Mouse (Mus musculus): ENCODE data around the gene Gmds. TPM values are rescaled to one million over a fixed set of nuclear protein-coding genes. Genes with fewer than 3 reads are reported as not detected.

Gene Gmds
- polyA plus RNA-seq, 1 experiment from 2014 or later, result 35.6 TPM

- DNase-seq (ENCODE audit: low spot score), result peak; percentile 38
- 0 out of 2 replicates have a peak overlapping the region, but pooled peaks have one; percentile 47 for H3K27ac ChIP-seq (replicated peaks; ENCODE audit: low read depth, low read length)
- H3K9ac ChIP-seq (replicated peaks; ENCODE audit: low read length), result no peak overlapping the region
- ATAC-seq (replicated peaks; ENCODE audit: insufficient number of reproducible peaks, low FRiP score, low TSS enrichment, low read depth), result no peak
- no peaks in the 10 kb centered on the region for H3K36me3 ChIP-seq (replicated peaks; ENCODE audit: control insufficient read depth, insufficient read depth, low read depth, low read length)
- H3K4me3 ChIP-seq (ENCODE audit: low read depth, low read length), result no peak overlapping the region
- H3K27me3 ChIP-seq (ENCODE audit: control insufficient read depth, insufficient read depth, low read length), result no peaks in the 10 kb centered on the region
- H3K9me3 ChIP-seq (replicated peaks; ENCODE audit: control insufficient read depth, low read length), result no peaks in the 10 kb centered on the region
- H3K4me2 ChIP-seq (ENCODE audit: low read depth, low read length), result no peak overlapping the region
- 20% methylated on average over 7 of the region's 7 CpGs for WGBS
- no peaks in the 10 kb centered on the region for H3K4me1 ChIP-seq (ENCODE audit: control insufficient read depth, insufficient read depth, low read length)
Observed at GRCm38 (mm10) chr13:32008116-32008641, 330.4 kb downstream of the Gmds start.

- no peaks in the 10 kb centered on the region for H3K27me3 ChIP-seq (ENCODE audit: control insufficient read depth, insufficient read depth, low read length)
- no peaks in the 10 kb centered on the region for H3K36me3 ChIP-seq (replicated peaks; ENCODE audit: control insufficient read depth, insufficient read depth, low read depth, low read length)
- H3K4me2 ChIP-seq (ENCODE audit: low read depth, low read length), result no peak overlapping the region
- no peak overlapping the region for H3K4me3 ChIP-seq (ENCODE audit: low read depth, low read length)
- H3K27ac ChIP-seq (replicated peaks; ENCODE audit: low read depth, low read length), result no peak overlapping the region
- DNase-seq (ENCODE audit: low spot score), result peak; percentile 27
- no peaks in the 10 kb centered on the region for H3K4me1 ChIP-seq (ENCODE audit: control insufficient read depth, insufficient read depth, low read length)
- WGBS, result 57% methylated on average over 4 of the region's 4 CpGs
- no peak overlapping the region for H3K9ac ChIP-seq (replicated peaks; ENCODE audit: low read length)
- H3K9me3 ChIP-seq (replicated peaks; ENCODE audit: control insufficient read depth, low read length), result no peaks in the 10 kb centered on the region
- ATAC-seq (replicated peaks; ENCODE audit: insufficient number of reproducible peaks, low FRiP score, low TSS enrichment, low read depth), result no peak
Observed at GRCm38 (mm10) chr13:31993391-31993790, 345.1 kb downstream of the Gmds start.

DNA sequence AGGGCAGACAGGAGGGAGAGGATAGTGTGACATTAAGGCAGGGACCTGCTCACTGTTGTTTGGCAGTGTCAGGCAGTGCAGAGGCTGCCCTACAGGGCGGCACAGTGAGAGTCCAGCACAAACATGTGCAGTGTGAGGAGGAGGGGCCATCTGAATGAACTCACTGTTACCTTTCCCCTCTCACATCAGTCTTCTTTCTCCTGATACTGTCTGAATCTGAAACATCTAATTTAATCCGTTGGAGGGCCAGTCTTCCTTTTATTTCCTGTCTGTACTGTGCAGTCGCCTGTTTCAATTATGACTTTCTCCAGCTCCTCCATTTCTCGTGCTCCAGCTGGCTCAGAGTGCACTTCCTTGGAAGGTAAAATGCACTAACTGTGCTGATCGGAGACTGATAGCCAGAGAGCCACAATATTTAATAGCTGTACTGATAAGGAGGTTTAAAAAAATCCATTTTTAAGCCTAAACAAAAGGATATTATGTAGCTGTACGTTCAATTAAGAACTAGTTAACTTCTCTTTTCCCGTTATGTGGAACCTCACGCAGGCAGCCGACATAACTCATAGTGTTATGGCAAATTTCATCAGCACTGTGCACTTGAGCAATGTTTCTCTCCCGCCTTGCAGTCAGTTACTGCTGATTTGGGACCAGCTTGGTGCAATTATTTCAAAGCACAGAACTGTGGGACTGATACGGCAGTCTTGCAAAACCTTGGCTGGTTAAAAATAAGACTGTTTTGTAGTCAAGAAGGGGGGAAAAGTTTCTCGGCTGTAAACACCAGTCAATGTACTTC lies 345.9 kb downstream of the Gmds start:
- H3K4me2 ChIP-seq (ENCODE audit: low read depth, low read length), result no peak overlapping the region
- no peak overlapping the region for H3K9ac ChIP-seq (replicated peaks; ENCODE audit: low read length)
- no peaks in the 10 kb centered on the region for H3K4me1 ChIP-seq (ENCODE audit: control insufficient read depth, insufficient read depth, low read length)
- H3K27ac ChIP-seq (replicated peaks; ENCODE audit: low read depth, low read length), result no peak overlapping the region
- 38% methylated on average over 12 of the region's 12 CpGs for WGBS
- no peaks in the 10 kb centered on the region for H3K27me3 ChIP-seq (ENCODE audit: control insufficient read depth, insufficient read depth, low read length)
- peak; percentile 88 for ATAC-seq (replicated peaks; ENCODE audit: insufficient number of reproducible peaks, low FRiP score, low TSS enrichment, low read depth)
- peak; percentile 67 for DNase-seq (ENCODE audit: low spot score)
- no peaks in the 10 kb centered on the region for H3K36me3 ChIP-seq (replicated peaks; ENCODE audit: control insufficient read depth, insufficient read depth, low read depth, low read length)
- H3K4me3 ChIP-seq (ENCODE audit: low read depth, low read length), result no peak overlapping the region
- H3K9me3 ChIP-seq (replicated peaks; ENCODE audit: control insufficient read depth, low read length), result no peaks in the 10 kb centered on the region

GRCm38 (mm10) chr13:31981198-31981597 lies 357.3 kb downstream of the Gmds start:
- Histone ChIP-seq H3K9ac (replicated peaks; ENCODE audit: low read length) (no peak overlapping the region), H3K27me3 (ENCODE audit: control insufficient read depth, insufficient read depth, low read length) (no peaks in the 10 kb centered on the region), H3K4me3 (ENCODE audit: low read depth, low read length) (no peak overlapping the region), H3K36me3 (replicated peaks; ENCODE audit: control insufficient read depth, insufficient read depth, low read depth, low read length) (no peaks in the 10 kb centered on the region), H3K4me1 (ENCODE audit: control insufficient read depth, insufficient read depth, low read length) (no peaks in the 10 kb centered on the region), H3K9me3 (replicated peaks; ENCODE audit: control insufficient read depth, low read length) (no peaks in the 10 kb centered on the region), H3K4me2 (ENCODE audit: low read depth, low read length) (no peak overlapping the region), H3K27ac (replicated peaks; ENCODE audit: low read depth, low read length) (no peak overlapping the region)
- no peak for DNase-seq (ENCODE audit: low spot score)
- ATAC-seq (replicated peaks; ENCODE audit: insufficient number of reproducible peaks, low FRiP score, low TSS enrichment, low read depth), result no peak
- 85% methylated on average over 1 of the region's 1 CpGs for WGBS

GRCm38 (mm10) chr13:31978126-31978525 lies 360.4 kb downstream of the Gmds start:
- Histone ChIP-seq H3K4me2 (ENCODE audit: low read depth, low read length) (no peak overlapping the region), H3K27ac (replicated peaks; ENCODE audit: low read depth, low read length) (no peak overlapping the region), H3K4me3 (ENCODE audit: low read depth, low read length) (no peak overlapping the region), H3K9me3 (replicated peaks; ENCODE audit: control insufficient read depth, low read length) (no peaks in the 10 kb centered on the region), H3K9ac (replicated peaks; ENCODE audit: low read length) (no peak overlapping the region), H3K27me3 (ENCODE audit: control insufficient read depth, insufficient read depth, low read length) (no peaks in the 10 kb centered on the region), H3K4me1 (ENCODE audit: control insufficient read depth, insufficient read depth, low read length) (no peaks in the 10 kb centered on the region), H3K36me3 (replicated peaks; ENCODE audit: control insufficient read depth, insufficient read depth, low read depth, low read length) (no peaks in the 10 kb centered on the region)
- no peak for ATAC-seq (replicated peaks; ENCODE audit: insufficient number of reproducible peaks, low FRiP score, low TSS enrichment, low read depth)
- DNase-seq (ENCODE audit: low spot score), result no peak
- 90% methylated on average over 7 of the region's 7 CpGs for WGBS

GRCm38 (mm10) chr13:31974751-31975479 lies 363.6 kb downstream of the Gmds start:
- H3K9ac ChIP-seq (replicated peaks; ENCODE audit: low read length), result no peak overlapping the region
- no peaks in the 10 kb centered on the region for H3K36me3 ChIP-seq (replicated peaks; ENCODE audit: control insufficient read depth, insufficient read depth, low read depth, low read length)
- WGBS, result 57% methylated on average over 3 of the region's 3 CpGs
- H3K4me3 ChIP-seq (ENCODE audit: low read depth, low read length), result no peak overlapping the region
- H3K9me3 ChIP-seq (replicated peaks; ENCODE audit: control insufficient read depth, low read length), result no peaks in the 10 kb centered on the region
- no peak for ATAC-seq (replicated peaks; ENCODE audit: insufficient number of reproducible peaks, low FRiP score, low TSS enrichment, low read depth)
- H3K27me3 ChIP-seq (ENCODE audit: control insufficient read depth, insufficient read depth, low read length), result no peaks in the 10 kb centered on the region
- H3K4me1 ChIP-seq (ENCODE audit: control insufficient read depth, insufficient read depth, low read length), result no peaks in the 10 kb centered on the region
- H3K27ac ChIP-seq (replicated peaks; ENCODE audit: low read depth, low read length), result no peak overlapping the region
- H3K4me2 ChIP-seq (ENCODE audit: low read depth, low read length), result no peak overlapping the region
- DNase-seq (ENCODE audit: low spot score), result no peak

DNA sequence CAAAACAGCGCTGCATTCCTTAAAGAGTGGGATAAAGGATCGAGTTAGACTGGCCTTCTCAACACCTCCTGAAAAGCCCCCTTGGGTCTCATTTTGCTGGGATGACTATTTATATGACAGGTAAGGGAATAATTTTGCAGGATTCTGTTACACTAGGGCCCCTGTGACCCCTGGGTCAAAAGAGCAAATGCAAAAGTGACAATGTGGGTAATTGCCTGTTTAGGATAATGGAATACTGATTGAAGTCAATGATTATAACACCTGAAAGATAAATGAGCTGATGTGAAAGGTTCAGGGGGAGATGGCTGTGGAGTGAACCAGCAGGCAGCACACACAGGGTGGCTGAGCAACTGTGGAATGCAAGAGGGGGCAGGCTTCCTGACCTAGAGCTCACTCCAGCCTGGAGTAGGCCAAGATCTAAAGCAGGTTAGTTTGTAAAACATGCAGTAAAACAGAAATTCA lies 367.5 kb downstream of the Gmds start:
- no peak overlapping the region for H3K9ac ChIP-seq (replicated peaks; ENCODE audit: low read length)
- H3K4me3 ChIP-seq (ENCODE audit: low read depth, low read length), result no peak overlapping the region
- H3K27me3 ChIP-seq (ENCODE audit: control insufficient read depth, insufficient read depth, low read length), result no peaks in the 10 kb centered on the region
- no peaks in the 10 kb centered on the region for H3K36me3 ChIP-seq (replicated peaks; ENCODE audit: control insufficient read depth, insufficient read depth, low read depth, low read length)
- ATAC-seq (replicated peaks; ENCODE audit: insufficient number of reproducible peaks, low FRiP score, low TSS enrichment, low read depth) (no peak), DNase-seq (ENCODE audit: low spot score) (peak; percentile 23)
- H3K9me3 ChIP-seq (replicated peaks; ENCODE audit: control insufficient read depth, low read length), result no peaks in the 10 kb centered on the region
- 25% methylated on average over 2 of the region's 2 CpGs for WGBS
- H3K4me1 ChIP-seq (ENCODE audit: control insufficient read depth, insufficient read depth, low read length), result peaks cover 2% of the 10 kb centered on the region; the same call in 1 of the 2 replicates
- no peak overlapping the region for H3K4me2 ChIP-seq (ENCODE audit: low read depth, low read length)
- no peak overlapping the region for H3K27ac ChIP-seq (replicated peaks; ENCODE audit: low read depth, low read length)

DNA sequence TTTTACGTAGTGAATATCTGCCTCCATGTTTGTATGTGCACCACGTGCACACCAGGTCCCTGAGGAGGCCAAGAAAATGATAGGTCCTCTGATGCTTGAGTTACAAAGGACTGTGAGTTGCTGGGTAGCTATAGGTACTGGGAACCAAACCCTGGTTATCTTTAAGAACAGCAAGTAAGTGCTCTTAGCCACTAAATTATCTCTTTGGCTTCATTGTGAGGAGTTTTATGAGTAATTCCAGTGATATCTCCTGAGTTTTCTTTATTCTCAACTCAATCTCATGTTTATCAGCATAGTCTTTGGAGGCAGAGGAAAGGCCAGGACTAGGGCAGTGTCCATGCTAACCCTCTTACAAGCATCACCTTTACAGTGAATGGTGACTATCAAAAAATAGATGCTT lies 370.3 kb downstream of the Gmds start:
- WGBS, result 68% methylated on average over 2 of the region's 2 CpGs
- no peak for DNase-seq (ENCODE audit: low spot score)

More for the DNA sequence above, 370.3 kb downstream of the Gmds start:
- Histone ChIP-seq H3K4me2 (ENCODE audit: low read depth, low read length) (no peak overlapping the region), H3K4me1 (ENCODE audit: control insufficient read depth, insufficient read depth, low read length) (peaks cover 2% of the 10 kb centered on the region; the same call in 1 of the 2 replicates), H3K27me3 (ENCODE audit: control insufficient read depth, insufficient read depth, low read length) (no peaks in the 10 kb centered on the region), H3K9ac (replicated peaks; ENCODE audit: low read length) (no peak overlapping the region), H3K9me3 (replicated peaks; ENCODE audit: control insufficient read depth, low read length) (no peaks in the 10 kb centered on the region), H3K36me3 (replicated peaks; ENCODE audit: control insufficient read depth, insufficient read depth, low read depth, low read length) (no peaks in the 10 kb centered on the region), H3K27ac (replicated peaks; ENCODE audit: low read depth, low read length) (no peak overlapping the region), H3K4me3 (ENCODE audit: low read depth, low read length) (no peak overlapping the region)
- no peak for ATAC-seq (replicated peaks; ENCODE audit: insufficient number of reproducible peaks, low FRiP score, low TSS enrichment, low read depth)

Data from embryonic facial prominence, embryonic 11.5 days (tissue).